Mouse (Mus musculus) hindbrain, embryonic 11.5 days (tissue): Measurements from ENCODE around the gene Ophn1. TPM values are rescaled to one million over a fixed set of nuclear protein-coding genes. Genes with fewer than 3 reads are reported as not detected.
A peak's percentile ranks its signal among the peaks of the same experiment; 100 is the strongest.

Source experiments
- ATAC-seq: fragments of 200-750 bp; cut with Nextera tagmentation; 2 replicates; pipeline ENCODE4 v1.8.0; 2017; ENCODE audit warnings: mild to moderate bottlenecking, moderate TSS enrichment, moderate library complexity; ENCODE audit not compliant: low FRiP score
- DNase-seq: peaks from one replicate; pipeline ENCODE4 v3.0.0-alpha.2; 2015; ENCODE audit warnings: low spot score
- H3K27ac ChIP-seq: fragments of 300-500 bp; sonication (generic); 2 replicates; pipeline ENCODE4 v1.5.1; 2014; ENCODE audit warnings: mild to moderate bottlenecking, low read depth, low read length
- H3K27me3 ChIP-seq: fragments of 300-500 bp; sonication (generic); 2 replicates; pipeline ENCODE4 v1.6.1; 2014; ENCODE audit warnings: mild to moderate bottlenecking, low read length, moderate library complexity, mixed read lengths; ENCODE audit not compliant: control insufficient read depth, insufficient read depth
- H3K36me3 ChIP-seq: fragments of 300-500 bp; sonication (generic); 2 replicates; pipeline ENCODE4 v1.6.1; 2014; ENCODE audit warnings: mild to moderate bottlenecking, low read length, moderate library complexity, mixed read lengths; ENCODE audit not compliant: control insufficient read depth, insufficient read depth
- H3K4me1 ChIP-seq: fragments of 300-500 bp; sonication (generic); replicated peaks from 2 replicates; pipeline ENCODE4 v1.6.1; 2014; ENCODE audit warnings: low read length, mixed read lengths; ENCODE audit not compliant: control insufficient read depth, insufficient read depth
- H3K4me2 ChIP-seq: fragments of 300-500 bp; sonication (generic); replicated peaks from 2 replicates; pipeline ENCODE4 v1.6.1; 2014; ENCODE audit warnings: mild to moderate bottlenecking, low read depth, low read length
- H3K4me3 ChIP-seq: fragments of 300-500 bp; sonication (generic); 2 replicates; pipeline ENCODE4 v1.5.1; 2014; ENCODE audit warnings: low read depth, low read length
- H3K9ac ChIP-seq: fragments of 300-500 bp; sonication (generic); 2 replicates; pipeline ENCODE4 v1.6.1; 2014; ENCODE audit warnings: low read depth, low read length
- H3K9me3 ChIP-seq: fragments of 300-500 bp; sonication (generic); 2 replicates; pipeline ENCODE4 v1.6.1; 2016; ENCODE audit warnings: low read length; ENCODE audit not compliant: control insufficient read depth
- WGBS: fragments of 180-500 bp; shearing (Covaris S2); extraction: QIAGEN DNeasy Blood & Tissue Kit; methylation state at CpG from one replicate; pipeline ENCODE4 v1.1.7; 2014; 5-methylcytosine and 5-hydroxymethylcytosine counted together
- polyA plus RNA-seq: library from polyadenylated mRNA; unstranded; fragments of >200 nt; fragmentation: Nextera tagmentation; extraction: Ambion mirVana; gene quantifications from 2 replicates; pipeline ENCODE4 v1.2.1, GENCODE M21; 2014

The Ophn1 gene
- polyA plus RNA-seq, 1 experiment from 2014 or later = 27.2 TPM

DNA sequence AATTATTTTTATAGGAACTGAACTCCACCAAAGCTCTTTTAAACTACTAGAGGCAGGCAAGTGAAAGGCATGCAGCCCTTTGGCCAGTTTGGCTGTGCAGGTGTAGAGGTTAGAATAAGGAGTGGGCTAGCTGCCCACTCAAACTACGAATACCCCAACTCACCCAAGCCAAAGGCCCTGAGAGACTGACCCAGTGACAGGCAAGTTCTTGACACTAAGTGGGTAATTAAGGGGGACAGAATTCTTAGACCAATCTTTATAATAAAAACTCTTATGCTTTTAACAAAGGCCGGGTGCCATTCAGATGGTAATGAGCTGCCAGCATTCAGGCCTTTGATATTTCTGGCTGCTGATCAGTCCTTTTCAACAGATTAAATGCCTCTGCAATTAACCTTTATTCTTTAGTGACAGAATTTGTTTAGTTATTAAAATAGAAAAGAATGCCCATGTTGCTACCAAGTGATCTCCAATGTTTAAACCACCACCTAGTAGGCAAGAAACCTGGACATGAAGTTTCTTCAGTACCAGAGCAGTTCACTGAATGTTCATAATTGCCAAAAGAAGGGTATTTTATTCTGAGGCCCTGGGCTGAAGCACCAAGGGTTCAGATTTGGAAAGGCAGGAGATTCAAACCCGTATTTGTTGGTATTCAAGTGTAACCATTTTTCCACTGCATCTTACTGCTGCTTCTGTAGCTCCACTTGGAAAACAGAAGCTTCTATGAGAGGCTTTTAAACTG lies 262.0 kb downstream of the Ophn1 start:
- H3K4me3 ChIP-seq = no peak overlapping the region
- H3K36me3 ChIP-seq = no peaks in the 10 kb centered on the region
- no peaks in the 10 kb centered on the region for H3K27me3 ChIP-seq
- H3K27ac ChIP-seq = no peak overlapping the region
- 53% methylated on average over 3 of the region's 3 CpGs for WGBS
- H3K4me2 ChIP-seq = no peak overlapping the region
- H3K9me3 ChIP-seq = no peaks in the 10 kb centered on the region
- ATAC-seq (no peak), DNase-seq (no peak)
- H3K9ac ChIP-seq = no peak overlapping the region
- no peaks in the 10 kb centered on the region for H3K4me1 ChIP-seq

- H3K4me3 ChIP-seq = no peak overlapping the region
- DNase-seq = peak; percentile 49
- no peaks in the 10 kb centered on the region for H3K9me3 ChIP-seq
- H3K4me1 ChIP-seq = no peaks in the 10 kb centered on the region
- no peaks in the 10 kb centered on the region for H3K27me3 ChIP-seq
- ATAC-seq = no peak
- H3K9ac ChIP-seq = no peak overlapping the region
- no peaks in the 10 kb centered on the region for H3K36me3 ChIP-seq
- 6% methylated on average over 2 of the region's 2 CpGs for WGBS
- no peak overlapping the region for H3K4me2 ChIP-seq
- no peak overlapping the region for H3K27ac ChIP-seq
These were observed 272.0 kb downstream of the Ophn1 start for GRCm38 (mm10) chrX:98618865-98619264.

- H3K4me3 ChIP-seq = no peak overlapping the region
- H3K27me3 ChIP-seq = no peaks in the 10 kb centered on the region
- no peak for DNase-seq
- no peak for ATAC-seq
- no peak overlapping the region for H3K4me2 ChIP-seq
- H3K9me3 ChIP-seq = no peaks in the 10 kb centered on the region
- WGBS = 74% methylated on average over 4 of the region's 4 CpGs
- H3K27ac ChIP-seq = no peak overlapping the region
- H3K36me3 ChIP-seq = no peaks in the 10 kb centered on the region
- H3K4me1 ChIP-seq = no peaks in the 10 kb centered on the region
- H3K9ac ChIP-seq = no peak overlapping the region
These were observed 273.4 kb downstream of the Ophn1 start for GRCm38 (mm10) chrX:98617426-98617825.

GRCm38 (mm10) chrX:98574201-98574600 lies 316.6 kb downstream of the Ophn1 start:
- Histone ChIP-seq H3K4me1 (no peaks in the 10 kb centered on the region), H3K4me2 (no peak overlapping the region), H3K4me3 (no peak overlapping the region), H3K9me3 (no peaks in the 10 kb centered on the region), H3K36me3 (no peaks in the 10 kb centered on the region), H3K27me3 (no peaks in the 10 kb centered on the region), H3K27ac (no peak overlapping the region), H3K9ac (no peak overlapping the region)
- ATAC-seq (no peak), DNase-seq (no peak)

DNA sequence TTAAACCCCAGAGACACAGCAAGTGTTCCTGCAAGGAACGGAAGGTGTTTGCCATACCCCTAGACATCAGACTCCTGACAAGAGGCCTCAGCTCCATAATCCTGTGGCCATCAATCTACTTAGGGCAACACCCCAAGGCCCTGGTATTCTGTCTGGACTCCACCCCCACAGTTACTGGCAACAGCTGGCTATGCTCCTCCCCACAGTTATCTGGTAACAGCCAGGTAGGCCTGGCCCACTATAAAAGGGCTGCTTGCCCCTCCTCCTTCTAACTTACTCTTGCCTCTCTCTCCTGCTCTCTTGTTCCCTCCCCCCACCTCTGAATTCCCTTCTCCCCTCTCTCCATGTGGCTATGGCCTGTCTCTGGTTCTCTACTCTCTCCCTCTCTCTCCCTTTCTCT lies 344.4 kb downstream of the Ophn1 start:
- no peaks in the 10 kb centered on the region for H3K9me3 ChIP-seq
- no peak overlapping the region for H3K4me2 ChIP-seq
- ATAC-seq = no peak
- H3K27ac ChIP-seq = no peak overlapping the region
- 100% methylated on average over 1 of the region's 1 CpGs for WGBS
- no peaks in the 10 kb centered on the region for H3K4me1 ChIP-seq
- no peaks in the 10 kb centered on the region for H3K27me3 ChIP-seq
- no peaks in the 10 kb centered on the region for H3K36me3 ChIP-seq
- H3K9ac ChIP-seq = no peak overlapping the region
- H3K4me3 ChIP-seq = no peak overlapping the region
- DNase-seq = no peak

GRCm38 (mm10) chrX:98515329-98515728 lies 375.5 kb downstream of the Ophn1 start:
- no peak for ATAC-seq
- 80% methylated on average over 2 of the region's 2 CpGs for WGBS
- Histone ChIP-seq H3K4me2 (no peak overlapping the region), H3K36me3 (no peaks in the 10 kb centered on the region), H3K27me3 (no peaks in the 10 kb centered on the region), H3K4me1 (no peaks in the 10 kb centered on the region), H3K4me3 (no peak overlapping the region), H3K9ac (no peak overlapping the region), H3K27ac (no peak overlapping the region), H3K9me3 (no peaks in the 10 kb centered on the region)
- DNase-seq = no peak

GRCm38 (mm10) chrX:98514359-98514904 lies 376.4 kb downstream of the Ophn1 start:
- ATAC-seq (no peak), DNase-seq (no peak)
- H3K27me3 ChIP-seq = no peaks in the 10 kb centered on the region
- H3K4me1 ChIP-seq = no peaks in the 10 kb centered on the region
- H3K27ac ChIP-seq = no peak overlapping the region
- no peak overlapping the region for H3K4me2 ChIP-seq
- no peak overlapping the region for H3K4me3 ChIP-seq
- no peak overlapping the region for H3K9ac ChIP-seq
- 76% methylated on average over 3 of the region's 3 CpGs for WGBS
- H3K9me3 ChIP-seq = no peaks in the 10 kb centered on the region
- H3K36me3 ChIP-seq = no peaks in the 10 kb centered on the region

Other genes with a start within 250 kb of the Ophn1 start
- gene Yipf6, start 45.3 kb upstream of the Ophn1 start, polyA plus RNA-seq = 21.3 and 25.1 TPM in 2 replicates
- 8.8 and 10.1 TPM in 2 replicates for gene Stard8, start 112.2 kb upstream of the Ophn1 start, polyA plus RNA-seq
- gene Efnb1, start 245.1 kb upstream of the Ophn1 start, polyA plus RNA-seq = 35.5 and 37.8 TPM in 2 replicates